13 mouse cellular contexts compared by ENCODE assay signal in genomic region chr14:73535641-73536040, GRCm38 (mm10). TPM values are rescaled to one million over a fixed set of nuclear protein-coding genes. Genes with fewer than 3 reads are reported as not detected.
DNase-seq lines count a peak whose midpoint lies in the region.
"Had no signal": no experiment of that assay in that cellular context is flagged by ENCODE, and none has a peak within 500 bp of the region (broad histone marks: within the 10 kb centered on the region; RNA-seq: fewer than 3 reads in every experiment).

No protein-coding gene starts in this region.

- peak; percentile 19 for DNase-seq in adrenal gland, adult 2 months
- DNase-seq in adrenal gland, postnatal 25 days, result no peak
- peak; percentile 50 for DNase-seq in adrenal gland, postnatal 14 days
- no peak for DNase-seq in adrenal gland, postnatal 4 days (ENCODE audit: low spot score in 2 of 2)
- DNase-seq in cerebellum, adult 8-10 months, result no peak
- DNase-seq: B cell, adult 2 months; cerebellum, adult 11-12 months; cerebellum, adult 2 months; cerebellum, adult 9-11 months; cerebellum, postnatal 14 days; cerebellum, postnatal 36 days; embryo, embryonic 11 days; forebrain, postnatal 0 days had no signal

RNA-seq across cellular contexts. Expression of gene Sucla2, which starts 10.5 kb away (rescaled TPM):
- 100 to 1,000 TPM; 303 to 488 TPM for total RNA-seq in adrenal gland, adult 2 months (2021)
- 25.6 and 34.3 TPM in 2 replicates for polyA plus RNA-seq in adrenal gland, adult 2 months (2012; rRNA removed)
- 291 and 342 TPM in 2 replicates for total RNA-seq in adrenal gland, postnatal 25 days (2021)
- total RNA-seq in adrenal gland, postnatal 14 days (2021), result 999 and 1,057 TPM in 2 replicates
- total RNA-seq in adrenal gland, postnatal 4 days (2021), result 100 to 1,000 TPM; 205 to 240 TPM

RNA-seq across cellular contexts. Expression of gene Nudt15, which starts 12.4 kb away (rescaled TPM):
- 1 to 10 TPM; 4.6 to 7.7 TPM for total RNA-seq in adrenal gland, adult 2 months (2021)
- 0.90 and 1.2 TPM in 2 replicates for polyA plus RNA-seq in adrenal gland, adult 2 months (2012; rRNA removed)
- total RNA-seq in adrenal gland, postnatal 25 days (2021), result 6.9 and 8.5 TPM in 2 replicates
- 8.9 and 9.6 TPM in 2 replicates for total RNA-seq in adrenal gland, postnatal 14 days (2021)
- 1 to 10 TPM; 5.0 to 7.0 TPM for total RNA-seq in adrenal gland, postnatal 4 days (2021)

RNA-seq across cellular contexts. Expression of gene Med4, which starts 25.8 kb away (rescaled TPM):
- total RNA-seq in adrenal gland, adult 2 months (2021), result 10 to 100 TPM; 21.6 to 22.5 TPM
- 3.5 and 4.1 TPM in 2 replicates for polyA plus RNA-seq in adrenal gland, adult 2 months (2012; rRNA removed)
- 26.0 and 28.0 TPM in 2 replicates for total RNA-seq in adrenal gland, postnatal 25 days (2021)
- 25.9 and 30.6 TPM in 2 replicates for total RNA-seq in adrenal gland, postnatal 14 days (2021)
- total RNA-seq in adrenal gland, postnatal 4 days (2021), result 10 to 100 TPM; 36.2 to 38.5 TPM

Comparison
In these comparisons a context has a peak if more than half of its experiments do, and no peak if none do; other contexts are left out.
1. DNase-seq: peak in adrenal gland, adult 2 months (single experiment) and adrenal gland, postnatal 14 days (single experiment); none in adrenal gland, postnatal 25 days (single experiment), adrenal gland, postnatal 4 days (0 of 2) and cerebellum, adult 8-10 months (single experiment).